Mouse (Mus musculus): ENCODE results near the gene Chmp4b.

DNA sequence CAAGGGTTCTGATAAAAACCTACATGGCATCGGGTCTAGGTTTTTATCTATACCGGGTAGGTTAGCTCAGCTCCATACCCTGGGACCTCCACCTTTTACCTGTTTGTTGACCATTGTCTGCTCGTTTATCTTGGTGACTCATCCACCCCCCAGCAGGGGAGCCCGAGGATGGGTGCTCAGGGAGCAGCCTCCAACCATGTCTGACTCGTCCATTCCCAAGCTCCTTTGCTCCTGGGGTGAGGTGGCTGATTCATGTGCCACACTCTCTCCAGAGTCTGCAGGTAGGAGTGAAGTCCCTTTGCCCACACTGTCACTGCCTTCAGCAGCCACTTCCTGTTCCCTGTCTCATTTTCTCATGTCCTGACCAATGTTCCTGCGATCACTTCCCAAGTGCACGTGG, 84.5 kb downstream of the Chmp4b start:
- TF ChIP-seq CTCF (IDR thresholded peaks at IDR 0.05; ENCODE audit: low read depth, low read length) (no peak), POLR2A (IDR thresholded peaks at IDR 0.05; ENCODE audit: extremely low read depth, insufficient read depth, low read length) (no peak)

All from liver, adult 2 months (tissue).